21 mouse cellular contexts compared by ENCODE assay signal in the genomic region with DNA sequence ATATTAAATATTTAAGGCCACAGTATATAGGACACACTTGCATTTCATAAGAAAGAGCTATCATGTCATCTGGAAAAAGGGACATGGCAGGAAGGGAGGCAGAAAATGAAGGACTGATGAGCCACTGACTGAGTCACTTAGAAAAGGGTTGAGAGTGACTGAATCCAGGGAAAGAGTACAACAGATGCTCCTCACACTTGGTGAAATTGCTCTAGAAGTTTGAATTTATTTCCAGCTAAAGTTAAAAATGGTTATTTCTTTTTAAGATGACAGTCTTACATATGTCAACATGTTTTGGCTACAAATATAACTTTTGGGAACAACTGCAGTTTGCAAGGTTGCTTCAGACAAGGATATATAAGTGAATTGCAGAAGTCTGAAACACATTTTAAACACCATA.
A peak's percentile ranks its signal among the peaks of the same experiment; 100 is the strongest.
DNase-seq lines count a peak whose midpoint lies in the region; TF ChIP-seq lines count a peak whose summit lies in the region.
"Had no signal": no experiment of that assay in that cellular context is flagged by ENCODE, and none has a peak within 500 bp of the region (broad histone marks: within the 10 kb centered on the region; RNA-seq: fewer than 3 reads in every experiment).

No protein-coding gene starts in this region.

- intact Hi-C loops in left cerebral cortex, postnatal 25 days (cut with DNase I), result loop anchor here (5.0 kb wide), 2 partner anchors 217 to 1017 kb away; partner anchors contain the start of gene Grm7
- intact Hi-C loops in left cerebral cortex, adult 2 months (cut with DNase I), result loop anchor here (5.0 kb wide), 1 partner anchor 1127 kb away; no protein-coding TSS in a partner anchor

- no peak overlapping the region for H3K27ac ChIP-seq in left cerebral cortex, adult 2 months
- H3K27ac ChIP-seq: forebrain, embryonic 10.5 days; heart, adult 2 months; heart, embryonic 10.5 days; heart, embryonic 13.5 days; hindbrain, embryonic 14.5 days; hindbrain, postnatal 0 days had no signal

- no peak for TF ChIP-seq CTCF in left cerebral cortex, adult 2 months (IDR thresholded peaks at IDR 0.05)

- peak; percentile 18 to 38 for DNase-seq in frontal cortex, adult 2 months (ENCODE audit: extremely low spot score in 1 of 2, low spot score in 1 of 2)
- DNase-seq in frontal cortex, postnatal 25 days (ENCODE audit: low spot score in 2 of 2), result no peak
- peak; percentile 6 to 66 for DNase-seq in left cerebral cortex, postnatal 25 days (ENCODE audit: low spot score in 2 of 2)
- DNase-seq in left cerebral cortex, adult 2 months (ENCODE audit: extremely low spot score in 1 of 2, low spot score in 2 of 2), result no peak
- DNase-seq in brain, adult 2 months (ENCODE audit: low read depth, low spot score), result peak; percentile 69
- peak; percentile 70 for DNase-seq in telencephalon, adult 2 months (ENCODE audit: low read depth, low spot score)
- DNase-seq: adrenal gland, adult 2 months; adrenal gland, postnatal 14 days; cerebellum, adult 11-12 months; cerebellum, adult 8-10 months; cerebellum, postnatal 14 days; gastrocnemius, postnatal 10 days; gastrocnemius, postnatal 36 days; heart, adult 2 months; heart, postnatal 14 days; heart, postnatal 4 days had no signal

- H3K4me3 ChIP-seq in left cerebral cortex, adult 2 months, result no peak overlapping the region
- H3K4me3 ChIP-seq: forebrain, embryonic 10.5 days; heart, adult 2 months; heart, embryonic 10.5 days; heart, embryonic 13.5 days had no signal

Comparison
In these comparisons a context has a peak if more than half of its experiments do, and no peak if none do; other contexts are left out.
1. DNase-seq: peak in frontal cortex, adult 2 months (2 of 2), left cerebral cortex, postnatal 25 days (2 of 2), brain, adult 2 months (single experiment) and telencephalon, adult 2 months (single experiment); none in frontal cortex, postnatal 25 days (0 of 2) and left cerebral cortex, adult 2 months (0 of 2).